Mouse (Mus musculus): ENCODE measurements around the gene Epb41l2.
A peak's percentile ranks its signal among the peaks of the same experiment; 100 is the strongest.

Gene Epb41l2

DNA sequence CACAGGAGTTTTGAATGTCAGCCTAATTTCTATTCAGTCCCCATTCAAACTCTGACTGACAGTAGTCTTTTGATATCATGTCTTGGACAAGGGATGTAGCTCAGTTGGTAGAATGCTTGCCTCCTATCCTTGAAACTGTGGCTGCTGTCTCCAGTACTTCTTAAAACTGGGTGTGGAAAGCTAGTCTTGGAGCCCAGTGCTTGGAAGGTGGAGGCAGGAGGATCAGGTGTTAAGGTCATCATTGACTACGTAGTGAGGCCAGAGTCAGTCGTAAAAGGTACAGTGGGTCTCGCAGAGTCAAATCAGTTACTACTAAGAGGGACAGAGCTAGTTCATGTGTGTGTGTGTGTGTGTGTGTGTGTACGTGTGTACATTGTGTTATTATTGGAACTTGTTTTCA, 39.4 kb downstream of the Epb41l2 start:
- DNase-seq (ENCODE audit: inconsistent ontology term) = no peak

DNA sequence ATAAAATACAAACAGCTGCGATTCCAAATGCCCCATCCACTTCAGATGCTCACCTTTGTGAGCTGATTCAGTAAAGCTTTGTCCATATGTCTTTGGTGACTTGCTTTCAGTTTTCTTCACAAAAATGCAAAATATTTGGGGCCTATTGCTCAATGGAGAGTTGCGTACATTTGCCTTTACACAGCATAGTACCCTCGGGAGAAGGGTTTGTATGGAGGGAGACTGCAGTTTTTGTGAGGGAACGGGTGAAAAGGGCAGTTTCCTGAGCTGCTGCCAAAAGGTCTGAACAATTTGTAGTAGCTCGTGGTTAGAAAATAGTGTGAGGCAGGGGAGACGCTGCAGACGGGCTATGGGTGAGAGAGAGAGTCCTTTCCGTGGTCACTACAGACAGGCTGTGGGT, 40.5 kb downstream of the Epb41l2 start:
- DNase-seq (ENCODE audit: inconsistent ontology term) = peak; percentile 42

DNA sequence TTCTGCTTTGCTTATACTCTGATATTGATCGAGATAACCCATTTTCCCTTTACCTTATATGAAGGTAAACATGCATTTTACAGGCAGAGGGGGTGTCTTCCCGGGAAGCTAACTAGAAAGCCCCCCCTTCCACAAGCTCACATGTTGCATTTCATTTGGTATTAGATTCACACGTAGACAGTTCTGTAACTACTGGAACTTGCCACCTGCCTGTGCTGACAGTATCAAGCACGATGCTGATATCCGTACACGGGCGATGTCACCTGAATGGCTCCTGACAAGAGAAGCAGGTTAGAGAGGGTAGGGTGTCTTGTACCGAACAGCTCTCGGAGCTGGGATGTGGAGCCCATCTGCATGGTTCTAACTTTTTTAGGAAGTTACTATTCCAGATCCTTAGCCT, 41.0 kb downstream of the Epb41l2 start:
- no peak for DNase-seq (ENCODE audit: inconsistent ontology term)

DNA sequence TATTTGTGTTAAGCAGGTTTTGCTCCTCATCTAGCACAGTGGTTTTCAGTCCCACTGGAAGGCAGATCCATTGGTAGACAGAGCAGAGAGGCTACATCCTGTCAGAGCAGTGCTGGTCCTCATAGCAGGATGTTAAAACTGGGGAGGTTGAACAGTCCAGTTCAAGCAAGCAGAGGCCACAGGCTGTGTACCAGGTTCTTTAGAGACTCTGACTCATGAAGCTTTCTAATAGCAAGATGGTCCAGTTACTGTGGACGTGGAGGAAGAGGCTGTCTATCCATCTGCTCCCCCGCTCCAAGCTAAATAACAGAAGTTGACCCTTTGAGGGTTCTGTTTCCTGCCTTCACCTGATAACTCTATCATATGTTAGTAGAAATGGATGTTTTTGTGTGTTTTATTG, 41.8 kb downstream of the Epb41l2 start:
- DNase-seq (ENCODE audit: inconsistent ontology term) = no peak

DNA sequence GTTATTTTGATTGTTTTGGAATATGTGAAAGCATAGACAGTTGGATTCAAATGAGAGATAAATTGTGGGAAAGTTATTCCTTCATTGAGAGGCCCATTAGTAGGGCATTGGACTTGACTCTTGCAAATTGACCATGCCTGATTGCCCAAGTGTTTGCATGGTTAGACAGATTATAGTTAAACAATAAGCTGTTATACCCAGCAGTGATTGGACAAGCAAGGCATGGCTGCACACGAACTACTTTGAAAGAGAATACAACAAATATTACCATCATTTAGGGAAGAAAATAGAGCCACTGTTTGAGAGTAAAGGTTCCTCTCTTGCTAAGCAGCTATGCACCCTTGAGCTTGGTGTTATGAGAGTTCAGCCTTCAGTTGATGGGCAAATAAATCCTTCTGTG, 43.3 kb downstream of the Epb41l2 start:
- DNase-seq (ENCODE audit: inconsistent ontology term) = peak; percentile 85

DNA sequence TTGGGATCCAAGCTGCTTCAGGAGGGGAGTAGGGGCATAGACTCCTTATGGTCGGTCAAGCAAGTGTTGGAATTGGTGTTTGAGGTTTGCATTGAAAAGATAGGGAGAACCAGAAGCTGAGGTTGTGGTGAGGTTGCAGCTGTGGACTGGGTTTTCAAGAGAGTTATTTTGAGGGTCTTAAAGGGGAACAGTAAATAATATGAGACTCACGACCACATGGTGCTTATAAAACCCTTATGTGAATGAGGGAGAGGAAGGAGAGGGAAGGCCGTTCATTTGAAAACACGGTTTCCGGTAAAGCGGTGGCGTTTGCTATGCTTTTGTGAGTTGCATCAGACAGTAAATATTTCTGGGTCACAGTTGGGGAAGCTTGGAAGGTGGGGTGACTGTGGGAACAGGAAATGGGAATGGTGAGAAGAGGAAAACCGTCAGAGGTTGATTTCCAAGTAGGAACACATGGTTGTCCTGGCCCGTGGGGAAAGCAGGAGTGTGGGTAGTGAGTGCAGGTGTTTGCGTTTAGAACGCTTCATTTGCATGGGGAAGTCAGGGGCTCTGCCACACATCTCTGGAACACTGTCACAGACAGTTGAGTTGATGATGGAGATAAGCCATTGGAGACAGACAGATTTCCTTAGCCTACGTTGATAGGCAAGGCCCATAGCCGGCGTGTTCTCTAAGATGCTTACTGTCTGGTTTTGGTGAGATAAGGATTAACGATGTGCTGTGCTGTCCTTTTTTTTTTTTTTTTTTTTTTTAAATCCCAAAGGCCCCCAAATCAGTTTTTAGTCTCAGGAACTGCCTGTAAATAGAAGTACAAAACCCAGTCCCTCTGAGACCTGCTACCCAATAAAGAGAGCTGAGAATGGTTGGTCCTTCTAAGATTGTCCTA, 44.5 kb downstream of the Epb41l2 start:
- peak; percentile 62 for DNase-seq (ENCODE audit: inconsistent ontology term)

DNA sequence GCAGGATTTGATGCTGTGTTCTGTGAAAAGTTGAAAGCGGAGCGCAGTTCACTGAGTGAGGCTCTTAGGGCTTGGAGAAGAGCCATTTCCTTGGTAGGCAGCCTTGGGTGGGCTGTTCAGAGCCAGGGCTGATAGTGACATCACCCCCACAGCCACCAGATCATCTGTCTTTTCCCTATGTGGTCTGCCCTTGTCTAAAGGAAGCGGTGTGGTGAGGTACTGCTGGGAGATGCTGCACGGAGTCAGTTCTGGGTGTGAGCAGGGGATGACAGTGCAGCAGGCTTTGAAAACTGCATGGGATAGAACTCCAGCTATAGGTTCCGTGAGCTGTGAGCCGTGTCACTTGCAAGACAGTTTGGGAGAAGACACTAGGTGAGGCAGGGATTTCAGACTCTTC, 45.1 kb downstream of the Epb41l2 start:
- DNase-seq (ENCODE audit: inconsistent ontology term) = no peak

DNA sequence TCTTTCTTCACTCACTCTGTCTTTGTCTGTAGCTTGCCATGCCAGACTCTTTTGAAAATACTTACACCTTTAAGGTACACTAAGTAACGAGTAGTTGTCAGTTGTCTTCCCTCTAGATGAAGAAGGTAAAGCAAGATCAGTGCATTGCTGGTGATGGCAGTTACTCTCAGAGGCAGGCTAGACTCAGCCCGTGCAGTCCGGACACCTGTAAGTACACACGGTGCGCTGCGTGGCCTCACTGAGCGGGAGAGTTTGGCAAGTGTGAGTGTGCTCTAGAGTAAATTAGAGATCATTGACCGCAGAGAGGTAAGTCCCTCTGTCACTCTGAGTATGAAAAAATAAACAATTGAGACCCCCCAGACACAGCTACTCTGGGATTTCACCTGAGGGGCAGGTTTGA, 46.0 kb downstream of the Epb41l2 start:
- no peak for DNase-seq (ENCODE audit: inconsistent ontology term)

DNA sequence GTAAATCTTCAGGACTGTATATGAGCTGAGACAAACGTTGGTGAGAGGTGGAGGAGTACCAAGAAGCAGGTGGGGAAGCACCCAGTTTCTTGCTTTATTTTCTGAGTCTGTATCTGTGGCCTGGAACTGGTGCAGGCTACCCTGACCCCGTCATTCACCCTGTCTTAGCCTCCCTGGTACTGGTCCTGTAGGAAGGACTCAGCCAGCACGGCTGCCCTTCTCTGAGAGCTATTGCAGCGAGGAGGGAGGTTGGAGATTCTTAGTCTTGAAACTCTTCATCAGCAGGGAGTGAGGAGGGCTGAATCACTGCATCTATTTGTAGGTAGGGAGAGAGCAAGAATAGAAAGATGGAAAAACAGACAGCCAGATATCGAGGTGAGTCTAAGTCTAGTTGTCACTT, 47.1 kb downstream of the Epb41l2 start:
- DNase-seq (ENCODE audit: inconsistent ontology term) = no peak

DNA sequence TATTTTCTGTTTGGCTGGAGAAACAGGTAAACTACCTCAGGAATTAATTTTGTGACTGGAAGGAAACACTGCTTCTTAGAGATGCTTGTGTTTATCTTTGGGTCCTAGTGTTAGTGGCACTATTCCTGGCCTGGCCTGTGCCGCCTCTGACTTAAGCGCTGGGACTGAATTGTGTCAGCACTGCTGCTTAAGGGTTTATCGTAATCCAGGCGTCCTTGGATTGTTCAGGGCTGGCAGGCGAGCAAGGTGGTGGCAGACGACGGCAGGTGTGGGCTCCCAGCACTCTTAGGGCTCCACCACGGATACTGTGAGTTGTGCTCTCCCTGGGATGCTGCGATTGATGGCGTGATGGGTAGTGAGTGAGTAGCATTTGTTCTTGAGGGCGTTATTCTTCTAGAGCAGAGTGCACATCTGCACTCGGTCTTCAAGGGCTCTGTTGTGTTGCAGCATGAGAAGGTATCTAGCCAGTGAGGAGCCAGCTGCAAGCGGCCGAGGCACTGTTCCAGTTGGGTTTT, 48.6 kb downstream of the Epb41l2 start:
- DNase-seq (ENCODE audit: inconsistent ontology term) = no peak

DNA sequence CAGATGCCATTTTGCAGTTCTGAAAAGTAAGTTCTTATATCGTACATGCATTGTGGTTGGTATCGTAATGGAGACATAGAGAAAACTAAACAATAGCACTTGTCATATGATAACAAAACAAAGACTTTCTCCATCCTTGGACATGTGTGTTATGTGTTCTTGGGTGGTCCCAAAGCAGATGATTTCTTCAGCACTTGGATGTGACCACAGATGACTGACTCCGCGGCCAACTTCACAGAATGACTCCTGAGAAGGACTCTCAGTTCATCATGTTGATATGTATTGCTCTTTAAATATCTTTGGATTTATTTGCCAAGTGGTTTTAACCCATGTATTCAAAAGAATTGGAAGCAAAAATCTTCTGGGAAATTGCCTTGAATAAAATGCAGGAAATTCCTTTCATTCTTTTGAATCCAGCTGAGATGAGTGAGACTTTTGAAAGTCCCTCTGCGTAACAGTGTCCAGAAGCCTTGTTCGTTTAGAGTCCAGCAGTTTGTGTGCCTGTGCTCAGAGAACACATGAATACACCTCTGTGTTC, 52.3 kb downstream of the Epb41l2 start:
- DNase-seq (ENCODE audit: inconsistent ontology term) = peak; percentile 95

DNA sequence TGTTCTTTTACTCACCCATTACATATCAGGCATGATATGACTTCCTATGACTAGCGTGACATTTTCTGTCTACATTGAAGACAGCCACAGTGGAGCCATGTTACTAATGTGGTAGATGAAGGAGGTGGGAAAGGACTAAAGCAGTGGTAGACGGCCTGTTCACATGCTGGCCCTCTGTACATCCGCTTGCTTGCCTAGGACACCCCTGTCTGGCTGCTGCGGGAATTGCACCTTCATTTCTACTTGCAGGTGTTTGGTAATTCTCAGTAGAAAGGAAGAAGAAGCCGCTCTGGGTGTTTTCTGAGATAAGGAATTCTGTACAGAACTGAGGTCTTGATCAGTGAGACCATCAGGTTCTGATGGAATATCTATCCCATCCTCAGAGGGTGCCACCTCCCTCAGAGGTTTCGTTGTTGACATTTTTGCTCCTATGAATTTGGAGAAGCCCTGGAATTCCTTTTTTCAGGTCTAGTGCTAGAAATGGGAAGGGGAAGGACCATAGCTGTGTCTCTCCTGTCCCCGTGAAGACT, 55.7 kb downstream of the Epb41l2 start:
- no peak for DNase-seq (ENCODE audit: inconsistent ontology term)

DNA sequence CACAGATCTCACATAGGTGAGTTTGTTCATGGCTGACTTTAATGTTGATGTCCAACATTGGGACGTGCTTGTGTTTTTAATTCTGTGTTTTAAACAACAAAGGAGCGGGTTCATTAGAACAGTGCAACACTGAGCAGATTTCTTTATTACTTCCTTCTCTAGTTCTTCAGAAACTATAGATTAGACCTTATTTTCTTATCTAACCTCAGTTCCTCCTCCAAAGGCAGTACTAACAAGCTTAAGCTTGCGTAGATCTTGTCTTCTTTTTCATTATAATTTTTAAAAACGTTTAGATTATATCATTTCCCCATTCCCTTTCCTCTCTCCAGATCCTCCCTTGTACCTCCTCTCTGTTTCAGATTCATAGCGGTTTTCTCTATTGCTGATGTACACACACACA, 57.1 kb downstream of the Epb41l2 start:
- no peak for DNase-seq (ENCODE audit: inconsistent ontology term)

DNA sequence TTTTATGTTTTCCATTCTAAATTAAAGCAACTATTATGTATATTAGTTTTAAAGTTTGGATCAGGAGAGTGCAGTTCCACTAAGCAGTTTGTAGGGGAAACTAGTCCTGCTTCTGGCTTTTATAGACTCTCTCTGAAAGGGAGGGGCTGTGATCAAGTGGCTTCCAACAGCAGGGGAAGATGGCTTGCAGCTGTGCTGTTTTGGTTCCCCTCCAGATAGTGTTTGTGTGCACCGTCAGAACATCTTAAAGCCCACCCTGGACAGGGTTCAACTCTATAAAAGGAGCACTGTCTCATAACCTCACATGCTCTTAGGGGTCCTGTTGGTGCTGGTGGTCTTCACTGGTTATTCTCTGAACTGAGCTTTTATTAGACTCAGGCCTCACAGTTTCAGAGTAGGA, 66.5 kb downstream of the Epb41l2 start:
- no peak for DNase-seq (ENCODE audit: inconsistent ontology term)

DNA sequence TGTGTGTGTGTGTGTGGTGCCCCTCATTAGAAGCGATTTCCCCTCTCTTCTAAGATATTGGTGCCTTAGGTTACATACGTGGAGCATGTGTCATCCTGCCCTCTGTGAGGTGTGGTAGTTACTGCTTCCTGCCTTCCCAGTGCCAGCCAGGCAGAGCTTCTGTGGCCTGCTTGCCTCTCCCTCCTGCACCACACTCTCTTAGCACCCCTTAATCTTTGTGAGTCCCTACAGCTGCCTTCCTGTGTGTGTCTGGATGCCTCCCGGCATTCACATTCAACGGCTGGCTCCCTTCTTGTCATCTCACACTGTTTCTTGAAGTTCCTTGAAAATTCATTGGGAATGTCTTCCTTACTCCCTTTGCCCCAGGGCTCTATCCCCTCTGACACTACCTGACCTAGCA, 67.2 kb downstream of the Epb41l2 start:
- DNase-seq (ENCODE audit: inconsistent ontology term) = no peak

DNA sequence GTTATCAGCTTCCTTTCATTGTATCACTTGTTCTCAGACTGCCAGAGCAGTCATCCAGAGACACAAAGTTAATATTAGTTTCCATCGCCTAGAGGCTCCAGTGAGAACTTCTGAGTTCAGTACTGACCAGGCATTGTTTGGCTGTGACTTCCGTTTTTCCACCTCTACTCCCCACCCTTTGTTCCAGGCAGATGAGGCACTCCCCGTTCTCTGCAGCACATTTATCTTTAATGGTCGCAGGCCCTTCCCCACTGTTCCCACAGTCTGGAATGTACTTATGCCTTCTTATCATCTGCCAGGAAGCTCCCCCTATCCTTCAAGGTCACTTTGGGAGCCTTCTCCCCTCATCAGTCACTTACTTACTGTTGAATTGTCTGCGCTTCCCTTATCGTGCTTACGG, 67.9 kb downstream of the Epb41l2 start:
- peak; percentile 39 for DNase-seq (ENCODE audit: inconsistent ontology term)

DNA sequence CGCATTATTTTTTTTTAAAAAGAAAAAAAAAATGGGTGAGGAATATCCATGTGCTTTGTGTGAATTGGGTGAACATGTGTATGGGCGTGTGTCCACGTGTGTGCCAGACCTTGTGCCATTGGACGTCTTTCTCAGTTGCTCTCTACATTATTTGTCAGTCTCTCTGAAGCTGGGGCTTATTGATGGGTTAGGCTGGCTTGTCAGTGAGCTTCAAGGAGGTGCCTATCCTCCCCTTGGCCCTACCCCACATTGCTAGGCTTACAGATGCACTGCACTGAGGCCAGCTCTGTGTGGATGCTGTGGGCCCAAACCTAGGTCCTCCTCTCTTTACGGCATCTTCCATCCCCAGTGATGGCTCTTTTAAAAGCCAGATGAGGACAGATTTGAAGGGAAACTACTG, 69.1 kb downstream of the Epb41l2 start:
- no peak for DNase-seq (ENCODE audit: inconsistent ontology term)

DNA sequence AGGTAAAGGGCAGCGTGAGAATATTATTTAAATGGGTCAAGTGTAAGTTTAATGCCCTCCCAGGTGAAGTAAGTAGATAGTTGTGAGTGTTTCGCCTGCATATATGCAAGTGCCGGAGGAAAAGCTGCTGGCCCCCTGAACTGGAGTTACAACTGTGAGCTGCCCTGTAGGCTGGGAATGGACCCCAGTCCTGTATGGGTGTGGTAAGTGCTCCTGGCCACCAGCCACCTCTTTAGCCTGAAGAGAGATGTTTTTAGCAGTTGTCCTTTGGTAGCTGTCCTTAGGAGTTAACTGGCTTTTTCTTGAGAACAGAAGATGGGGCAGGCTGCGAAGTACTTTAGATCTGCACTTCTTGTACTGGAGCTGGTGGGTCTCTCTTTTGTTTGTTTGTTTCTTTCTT, 69.7 kb downstream of the Epb41l2 start:
- no peak for DNase-seq (ENCODE audit: inconsistent ontology term)

DNA sequence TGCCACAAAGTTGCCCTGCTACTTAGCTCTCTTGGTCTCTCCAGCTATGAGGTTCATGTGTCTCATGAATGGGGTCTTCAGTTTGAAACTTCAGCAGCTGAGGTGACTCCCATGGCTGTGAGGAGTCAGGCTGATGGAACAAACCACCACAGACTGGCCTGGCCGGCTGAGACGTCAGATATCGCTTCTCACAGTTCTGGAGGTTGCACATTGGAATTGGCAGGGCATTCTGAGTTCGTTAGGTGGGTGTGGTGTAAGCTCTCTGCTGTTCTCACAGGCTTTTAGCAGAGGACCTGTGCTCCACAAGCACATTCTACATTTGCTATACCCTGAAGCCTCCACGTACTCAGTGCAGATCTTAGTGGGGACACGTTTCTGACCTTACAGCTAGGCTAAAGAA, 71.3 kb downstream of the Epb41l2 start:
- peak; percentile 68 for DNase-seq (ENCODE audit: inconsistent ontology term)

DNA sequence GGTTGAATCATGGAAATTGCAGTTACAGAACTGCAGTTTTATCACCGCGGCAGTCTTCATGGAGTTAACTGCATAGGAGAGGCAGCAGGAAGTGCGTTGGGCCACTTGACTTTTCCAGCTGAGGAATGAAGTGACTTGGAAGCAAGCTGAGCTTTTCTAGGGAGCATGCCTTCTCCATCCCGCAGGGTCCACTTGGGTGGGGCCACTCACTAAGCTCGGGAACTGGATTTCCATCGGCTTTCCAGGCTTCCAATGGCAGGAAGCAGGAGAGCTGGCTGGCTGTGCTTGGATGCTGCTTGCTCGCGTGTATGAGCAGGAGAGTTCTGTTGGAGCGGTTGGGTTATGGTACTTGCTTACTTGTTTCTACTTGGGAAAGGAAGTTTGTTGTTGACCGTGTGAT, 72.8 kb downstream of the Epb41l2 start:
- peak; percentile 37 for DNase-seq (ENCODE audit: inconsistent ontology term)

DNA sequence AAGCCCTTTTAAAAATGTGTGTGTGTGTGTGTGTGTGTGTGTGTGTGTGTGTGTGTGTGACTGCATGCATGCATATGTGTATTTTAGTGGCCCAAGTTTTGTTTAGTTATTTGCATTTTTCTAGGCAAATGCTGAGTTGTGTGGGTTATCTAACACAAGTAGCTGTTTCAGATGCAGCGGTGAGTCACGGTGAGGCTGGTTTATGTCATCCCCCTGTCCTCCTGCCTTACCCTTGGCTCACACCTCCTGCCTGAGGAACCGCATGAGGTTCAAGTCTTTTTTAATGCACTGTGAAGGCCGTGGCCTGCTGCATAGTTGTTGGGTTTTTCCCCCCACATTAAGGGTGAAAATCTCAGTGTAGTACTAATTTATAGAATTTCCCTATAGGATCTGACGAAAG, 73.3 kb downstream of the Epb41l2 start:
- peak; percentile 63 for DNase-seq (ENCODE audit: inconsistent ontology term)

DNA sequence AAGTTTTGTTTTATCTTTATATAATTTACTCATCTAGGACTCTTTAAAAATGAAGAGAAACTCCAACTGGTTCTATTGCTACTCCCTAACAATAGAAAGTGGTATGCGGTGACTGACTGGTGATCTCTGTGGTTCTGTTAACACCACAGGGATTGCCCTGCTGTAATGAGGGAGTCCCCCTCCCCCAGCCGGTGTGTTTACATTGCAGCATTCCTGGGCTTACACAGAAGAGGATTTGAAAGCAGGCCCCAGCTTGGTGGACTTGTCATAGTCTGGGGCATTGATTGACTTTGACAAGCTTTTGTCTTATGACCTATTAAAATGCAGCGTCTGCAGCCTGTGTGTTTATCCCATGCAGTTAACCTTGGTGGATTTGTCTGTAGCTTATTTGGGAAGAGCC, 73.9 kb downstream of the Epb41l2 start:
- peak; percentile 99 for DNase-seq (ENCODE audit: inconsistent ontology term)

DNA sequence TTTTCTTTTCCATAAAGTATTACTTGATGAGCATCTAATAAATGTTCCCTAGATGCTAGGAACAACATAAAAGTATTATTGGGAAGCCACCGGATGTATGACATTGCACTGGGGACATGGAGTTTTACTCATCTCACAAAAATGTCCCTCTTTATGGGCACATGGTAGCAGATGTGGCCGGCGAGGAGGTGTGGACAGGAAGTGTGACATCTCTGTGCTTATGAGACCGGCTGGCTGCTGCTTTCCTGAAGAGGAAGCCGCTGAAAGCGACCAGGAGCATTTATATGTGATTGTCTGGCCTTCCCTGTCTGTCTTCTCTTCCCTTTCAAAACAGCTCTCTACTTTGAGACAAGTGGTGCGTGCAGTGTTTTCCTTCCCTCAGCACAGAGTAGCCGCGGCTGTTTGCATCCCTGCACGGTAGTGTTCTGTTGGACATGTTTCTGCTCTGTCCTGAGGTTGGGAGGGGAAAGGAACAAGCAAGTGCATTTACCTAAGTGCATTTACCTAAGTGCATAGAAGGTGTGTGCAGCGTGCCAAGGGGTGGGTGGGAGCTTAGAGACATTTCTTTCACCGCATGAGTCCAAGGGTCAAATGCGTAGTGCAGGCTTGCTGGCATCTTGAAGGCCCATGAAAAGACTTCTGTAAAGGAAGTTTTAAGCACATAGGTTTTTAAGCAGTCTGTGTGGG, 74.9 kb downstream of the Epb41l2 start:
- DNase-seq (ENCODE audit: inconsistent ontology term) = peak; percentile 73
